Mouse (Mus musculus): ENCODE data around the gene Spesp1.

GRCm38 (mm10) chr9:62318729-62319128 is 36.7 kb upstream of the Spesp1 start:
- no peak for TF ChIP-seq POLR2A (IDR thresholded peaks at IDR 0.05; ENCODE audit: borderline replicate concordance, control insufficient read depth, low read depth, low read length)
- no peak for TF ChIP-seq CTCF (IDR thresholded peaks at IDR 0.05; ENCODE audit: control insufficient read depth, insufficient read depth, low read length)

Measured in bone marrow, adult 2 months (tissue).